Mouse (Mus musculus) forebrain, embryonic 10.5 days (tissue): ENCODE results near the gene Stx16. TPM values are rescaled to one million over a fixed set of nuclear protein-coding genes. Genes with fewer than 3 reads are reported as not detected.

Source experiments
- DNase-seq: peaks from one replicate; pipeline ENCODE4 v3.0.0-alpha.2; 2017; ENCODE audit warnings: low spot score; ENCODE audit errors: extremely low spot score
- H3K27ac ChIP-seq: fragments of 300-500 bp; sonication (generic); 2 replicates; pipeline ENCODE4 v1.5.1; 2016; ENCODE audit warnings: mild to moderate bottlenecking
- H3K27me3 ChIP-seq: fragments of 300-500 bp; sonication (generic); 2 replicates; pipeline ENCODE4 v1.6.1; 2016; ENCODE audit warnings: mild to moderate bottlenecking; ENCODE audit not compliant: poor library complexity, severe bottlenecking
- H3K36me3 ChIP-seq: fragments of 300-500 bp; sonication (generic); replicated peaks from 2 replicates; pipeline ENCODE4 v1.6.1; 2016; ENCODE audit warnings: mild to moderate bottlenecking, moderate library complexity
- H3K4me1 ChIP-seq: fragments of 300-500 bp; sonication (generic); 2 replicates; pipeline ENCODE4 v1.6.1; 2016
- H3K4me3 ChIP-seq: fragments of 300-500 bp; sonication (generic); 2 replicates; pipeline ENCODE4 v1.5.1; 2016; ENCODE audit warnings: mild to moderate bottlenecking, moderate library complexity
- H3K9me3 ChIP-seq: fragments of 300-500 bp; sonication (generic); 2 replicates; pipeline ENCODE4 v1.6.1; 2016; ENCODE audit warnings: mild to moderate bottlenecking, moderate library complexity
- WGBS: fragments of 180-500 bp; shearing (Covaris S2); methylation state at CpG from one replicate; pipeline ENCODE4 v1.1.7; 2016; 5-methylcytosine and 5-hydroxymethylcytosine counted together
- polyA plus RNA-seq: library from polyadenylated mRNA; unstranded; fragments of >200 nt; fragmentation: Nextera tagmentation; extraction: Ambion mirVana; gene quantifications from 2 replicates; pipeline ENCODE4 v1.2.1, GENCODE M21; 2016

Gene Stx16
- 9.7 and 9.8 TPM in 2 replicates for polyA plus RNA-seq

GRCm38 (mm10) chr2:174075673-174076432 is at the start of gene Stx16:
TSS of gene Stx16 (plus strand) at chr2:174076308.
- peak within 1 kb of the TSS; percentile 71 for H3K4me3 ChIP-seq
- no peaks in the 10 kb centered on the region for H3K36me3 ChIP-seq
- under 1% methylated on average over 32 of the region's 32 CpGs for WGBS
- peak; percentile 91 for DNase-seq
- no peaks in the 10 kb centered on the region for H3K27me3 ChIP-seq
- H3K9me3 ChIP-seq = no peaks in the 10 kb centered on the region
- H3K27ac ChIP-seq = peak within 1 kb of the TSS; percentile 92
- H3K4me1 ChIP-seq = peaks cover 44% of the 10 kb centered on the region

GRCm38 (mm10) chr2:174026406-174026805 is 49.7 kb upstream of the Stx16 start:
- Histone ChIP-seq H3K27me3 (no peaks in the 10 kb centered on the region), H3K27ac (no peak overlapping the region), H3K36me3 (no peaks in the 10 kb centered on the region), H3K9me3 (no peaks in the 10 kb centered on the region), H3K4me1 (peaks cover 2% of the 10 kb centered on the region; the same call in 1 of the 2 replicates), H3K4me3 (no peak overlapping the region)
- 85% methylated on average over 4 of the region's 4 CpGs for WGBS
- peak; percentile 11 for DNase-seq

GRCm38 (mm10) chr2:174033257-174033800 is 42.8 kb upstream of the Stx16 start:
- peak; percentile 10 for DNase-seq
- no peaks in the 10 kb centered on the region for H3K27me3 ChIP-seq
- H3K4me3 ChIP-seq = no peak overlapping the region
- WGBS = 81% methylated on average over 9 of the region's 9 CpGs
- no peaks in the 10 kb centered on the region for H3K9me3 ChIP-seq
- peaks cover 6% of the 10 kb centered on the region; the same call in 1 of the 2 replicates for H3K4me1 ChIP-seq
- H3K27ac ChIP-seq = no peak overlapping the region
- no peaks in the 10 kb centered on the region for H3K36me3 ChIP-seq

- Histone ChIP-seq H3K9me3 (peaks cover 3% of the 10 kb centered on the region; the same call in 1 of the 2 replicates), H3K4me3 (no peak overlapping the region), H3K4me1 (peaks cover 32% of the 10 kb centered on the region), H3K36me3 (no peaks in the 10 kb centered on the region), H3K27ac (no peak overlapping the region), H3K27me3 (0 out of 2 replicates have a peak, but pooled peaks cover 15% of the 10 kb centered on the region)
- no peak for DNase-seq
- WGBS = 96% methylated on average over 2 of the region's 2 CpGs
Measured at GRCm38 (mm10) chr2:174047656-174048055, 28.5 kb upstream of the Stx16 start.

- Histone ChIP-seq H3K9me3 (peaks cover 3% of the 10 kb centered on the region; the same call in 1 of the 2 replicates), H3K4me3 (no peak overlapping the region), H3K4me1 (peaks cover 32% of the 10 kb centered on the region), H3K27ac (peak overlapping the region; percentile 72), H3K27me3 (0 out of 2 replicates have a peak, but pooled peaks cover 15% of the 10 kb centered on the region), H3K36me3 (no peaks in the 10 kb centered on the region)
- no peak for DNase-seq
- 25% methylated on average over 4 of the region's 4 CpGs for WGBS
Measured at GRCm38 (mm10) chr2:174049481-174050338, 26.4 kb upstream of the Stx16 start.

- H3K9me3 ChIP-seq = peaks cover 3% of the 10 kb centered on the region; the same call in 1 of the 2 replicates
- WGBS = 47% methylated on average over 3 of the region's 3 CpGs
- no peak overlapping the region for H3K4me3 ChIP-seq
- H3K4me1 ChIP-seq = peaks cover 32% of the 10 kb centered on the region
- 0 out of 2 replicates have a peak, but pooled peaks cover 15% of the 10 kb centered on the region for H3K27me3 ChIP-seq
- H3K27ac ChIP-seq = peak overlapping the region; percentile 72
- DNase-seq = no peak
- no peaks in the 10 kb centered on the region for H3K36me3 ChIP-seq
Measured at GRCm38 (mm10) chr2:174050339-174050685, 25.8 kb upstream of the Stx16 start.

- no peak for DNase-seq
- no peaks in the 10 kb centered on the region for H3K36me3 ChIP-seq
- WGBS = 33% methylated on average over 10 of the region's 10 CpGs
- 0 out of 2 replicates have a peak, but pooled peaks cover 15% of the 10 kb centered on the region for H3K27me3 ChIP-seq
- H3K4me3 ChIP-seq = no peak overlapping the region
- H3K9me3 ChIP-seq = peaks cover 3% of the 10 kb centered on the region; the same call in 1 of the 2 replicates
- peak overlapping the region; percentile 72; the same call in 1 of the 2 replicates for H3K27ac ChIP-seq
- peaks cover 32% of the 10 kb centered on the region for H3K4me1 ChIP-seq
Measured at GRCm38 (mm10) chr2:174051081-174051481, 25.0 kb upstream of the Stx16 start.

GRCm38 (mm10) chr2:174054496-174054895 is 21.6 kb upstream of the Stx16 start:
- H3K9me3 ChIP-seq = no peaks in the 10 kb centered on the region; the same call in 1 of the 2 replicates
- peaks cover 24% of the 10 kb centered on the region for H3K4me1 ChIP-seq
- no peak overlapping the region for H3K4me3 ChIP-seq
- no peak overlapping the region for H3K27ac ChIP-seq
- peak; percentile 3 for DNase-seq
- 0 out of 2 replicates have a peak, but pooled peaks cover 15% of the 10 kb centered on the region for H3K27me3 ChIP-seq
- WGBS = 93% methylated on average over 3 of the region's 3 CpGs
- H3K36me3 ChIP-seq = no peaks in the 10 kb centered on the region

- no peaks in the 10 kb centered on the region for H3K27me3 ChIP-seq
- no peaks in the 10 kb centered on the region for H3K36me3 ChIP-seq
- no peak overlapping the region for H3K4me3 ChIP-seq
- WGBS = 86% methylated on average over 3 of the region's 3 CpGs
- no peak overlapping the region for H3K27ac ChIP-seq
- peaks cover 10% of the 10 kb centered on the region for H3K4me1 ChIP-seq
- no peak for DNase-seq
- H3K9me3 ChIP-seq = no peaks in the 10 kb centered on the region; the same call in 1 of the 2 replicates
Measured at GRCm38 (mm10) chr2:174057730-174058129, 18.4 kb upstream of the Stx16 start.

- 90% methylated on average over 8 of the region's 8 CpGs for WGBS
- no peaks in the 10 kb centered on the region for H3K27me3 ChIP-seq
- no peak overlapping the region for H3K4me3 ChIP-seq
- no peak overlapping the region for H3K27ac ChIP-seq
- no peaks in the 10 kb centered on the region; the same call in 1 of the 2 replicates for H3K9me3 ChIP-seq
- no peaks in the 10 kb centered on the region for H3K36me3 ChIP-seq
- DNase-seq = peak; percentile 8
- H3K4me1 ChIP-seq = peaks cover 10% of the 10 kb centered on the region
Measured at GRCm38 (mm10) chr2:174058316-174058939, 17.7 kb upstream of the Stx16 start.

GRCm38 (mm10) chr2:174059591-174060385 is 16.3 kb upstream of the Stx16 start:
- DNase-seq = peak; percentile 4
- peaks cover 10% of the 10 kb centered on the region for H3K4me1 ChIP-seq
- no peak overlapping the region for H3K4me3 ChIP-seq
- no peaks in the 10 kb centered on the region for H3K27me3 ChIP-seq
- no peaks in the 10 kb centered on the region for H3K36me3 ChIP-seq
- 91% methylated on average over 13 of the region's 13 CpGs for WGBS
- H3K9me3 ChIP-seq = no peaks in the 10 kb centered on the region; the same call in 1 of the 2 replicates
- H3K27ac ChIP-seq = no peak overlapping the region
